20 mouse cellular contexts compared by ENCODE assay signal in genomic region chr10:69160877-69161276, GRCm38 (mm10). TPM values are rescaled to one million over a fixed set of nuclear protein-coding genes. Genes with fewer than 3 reads are reported as not detected.
DNase-seq lines count a peak whose midpoint lies in the region; ATAC-seq lines count a peak whose summit lies in the region.
"Had no signal": no experiment of that assay in that cellular context is flagged by ENCODE, and none has a peak within 500 bp of the region (broad histone marks: within the 10 kb centered on the region; RNA-seq: fewer than 3 reads in every experiment).

No protein-coding gene starts in this region.

- H3K27ac ChIP-seq in intestine, embryonic 14.5 days (ENCODE audit: low read depth): no peak overlapping the region
- H3K27ac ChIP-seq in intestine, embryonic 16.5 days (ENCODE audit: low read length): no peak overlapping the region
- H3K27ac ChIP-seq: embryonic facial prominence, embryonic 15.5 days; forebrain, embryonic 10.5 days; heart, adult 2 months; hindbrain, embryonic 12.5 days; neural tube, embryonic 12.5 days; stomach, embryonic 15.5 days had no signal

- no peaks in the 10 kb centered on the region for H3K9me3 ChIP-seq in intestine, embryonic 14.5 days (ENCODE audit: control insufficient read depth, low read length)
- H3K9me3 ChIP-seq in intestine, embryonic 16.5 days (ENCODE audit: control insufficient read depth, low read length): no peaks in the 10 kb centered on the region
- H3K9me3 ChIP-seq: embryonic facial prominence, embryonic 15.5 days; forebrain, embryonic 10.5 days; hindbrain, embryonic 12.5 days; stomach, embryonic 15.5 days had no signal

- peak; percentile 3 for DNase-seq in intestine, embryonic 14.5 days (ENCODE audit: low spot score)
- DNase-seq in kidney, adult 18-20 months: peak; percentile 66
- peak; percentile 78 for DNase-seq in kidney, postnatal 14 days
- peak; percentile 47 for DNase-seq in thymus, postnatal 14 days
- no peak for DNase-seq in embryo, embryonic 11 days
- no peak for DNase-seq in urinary bladder, postnatal 10 days (ENCODE audit: low spot score)
- DNase-seq in adrenal gland, postnatal 4 days (ENCODE audit: low spot score in 2 of 2): no peak
- DNase-seq: adrenal gland, adult 2 months; cerebellum, postnatal 10 days; gastrocnemius, postnatal 14 days; heart, adult 2 months; left cerebral cortex, postnatal 4 days; lung, adult 2 months; lung, postnatal 36 days had no signal

- 78% methylated on average over 2 of the region's 2 CpGs for WGBS in intestine, embryonic 14.5 days
- WGBS in intestine, embryonic 16.5 days: 81% methylated on average over 2 of the region's 2 CpGs

- H3K4me3 ChIP-seq in intestine, embryonic 14.5 days (ENCODE audit: low read depth, low read length): no peak overlapping the region
- no peak overlapping the region for H3K4me3 ChIP-seq in intestine, embryonic 16.5 days (ENCODE audit: low read length)
- H3K4me3 ChIP-seq: embryonic facial prominence, embryonic 15.5 days; forebrain, embryonic 10.5 days; heart, adult 2 months; hindbrain, embryonic 12.5 days; neural tube, embryonic 12.5 days; stomach, embryonic 15.5 days had no signal

- no peaks in the 10 kb centered on the region for H3K27me3 ChIP-seq in intestine, embryonic 14.5 days (replicated peaks; ENCODE audit: control insufficient read depth, insufficient read depth, low read length)
- no peaks in the 10 kb centered on the region for H3K27me3 ChIP-seq in intestine, embryonic 16.5 days (replicated peaks; ENCODE audit: control insufficient read depth, insufficient read depth, low read length)
- H3K27me3 ChIP-seq: embryonic facial prominence, embryonic 15.5 days; hindbrain, embryonic 12.5 days; neural tube, embryonic 12.5 days; stomach, embryonic 15.5 days had no signal

- H3K4me2 ChIP-seq in intestine, embryonic 14.5 days (ENCODE audit: low read length): no peak overlapping the region
- H3K4me2 ChIP-seq in intestine, embryonic 16.5 days (ENCODE audit: low read depth, low read length): no peak overlapping the region
- H3K4me2 ChIP-seq: embryonic facial prominence, embryonic 15.5 days; hindbrain, embryonic 12.5 days; neural tube, embryonic 12.5 days; stomach, embryonic 15.5 days had no signal

- no peak overlapping the region for H3K9ac ChIP-seq in intestine, embryonic 14.5 days (ENCODE audit: low read length)
- H3K9ac ChIP-seq in intestine, embryonic 16.5 days (ENCODE audit: low read depth, low read length): no peak overlapping the region
- H3K9ac ChIP-seq: embryonic facial prominence, embryonic 15.5 days; hindbrain, embryonic 12.5 days; neural tube, embryonic 12.5 days; stomach, embryonic 15.5 days had no signal

- ATAC-seq in intestine, embryonic 14.5 days (replicated peaks; ENCODE audit: low FRiP score, low TSS enrichment, low read depth): no peak
- ATAC-seq in intestine, embryonic 16.5 days: no peak

- H3K36me3 ChIP-seq in intestine, embryonic 14.5 days (ENCODE audit: control insufficient read depth, insufficient read depth, low read length): no peaks in the 10 kb centered on the region
- H3K36me3 ChIP-seq in intestine, embryonic 16.5 days (ENCODE audit: control insufficient read depth, insufficient read depth, low read length): no peaks in the 10 kb centered on the region
- H3K36me3 ChIP-seq: embryonic facial prominence, embryonic 15.5 days; forebrain, embryonic 10.5 days; hindbrain, embryonic 12.5 days; neural tube, embryonic 12.5 days; stomach, embryonic 15.5 days had no signal

- 0 out of 2 replicates have a peak, but pooled peaks cover 4% of the 10 kb centered on the region for H3K4me1 ChIP-seq in intestine, embryonic 14.5 days (replicated peaks; ENCODE audit: control insufficient read depth, insufficient read depth, low read length)
- peaks cover 5% of the 10 kb centered on the region; the same call in 1 of the 2 replicates for H3K4me1 ChIP-seq in intestine, embryonic 16.5 days (ENCODE audit: control insufficient read depth, insufficient read depth, low read length)
- H3K4me1 ChIP-seq: forebrain, embryonic 10.5 days; hindbrain, embryonic 12.5 days; neural tube, embryonic 12.5 days; stomach, embryonic 15.5 days had no signal

RNA-seq across cellular contexts. Expression of gene Rhobtb1, which starts 9.6 kb away (rescaled TPM):
- polyA plus RNA-seq in intestine, embryonic 14.5 days (2014; fragmentation: Nextera tagmentation; extraction: Ambion mirVana): 26.1 and 31.4 TPM in 2 replicates
- polyA plus RNA-seq in intestine, embryonic 16.5 days (2015; fragmentation: Nextera tagmentation; extraction: Ambion mirVana): 11.3 and 13.5 TPM in 2 replicates
- 10 to 100 TPM; 18.5 to 18.8 TPM for total RNA-seq in adrenal gland, postnatal 4 days (2021)

RNA-seq across cellular contexts. Expression of gene A930033H14Rik, which starts 52.0 kb away (rescaled TPM):
- polyA plus RNA-seq in intestine, embryonic 14.5 days (2014; fragmentation: Nextera tagmentation; extraction: Ambion mirVana): 2.7 and 2.8 TPM in 2 replicates
- polyA plus RNA-seq in intestine, embryonic 16.5 days (2015; fragmentation: Nextera tagmentation; extraction: Ambion mirVana): 0.93 and 1.0 TPM in 2 replicates
- total RNA-seq in adrenal gland, postnatal 4 days (2021): 1 to 10 TPM; 6.6 to 7.7 TPM

Comparison
In these comparisons a context has a peak if more than half of its experiments do, and no peak if none do; other contexts are left out.
1. DNase-seq: peak in intestine, embryonic 14.5 days (single experiment), kidney, adult 18-20 months (single experiment), kidney, postnatal 14 days (single experiment) and thymus, postnatal 14 days (single experiment); none in embryo, embryonic 11 days (single experiment), urinary bladder, postnatal 10 days (single experiment) and adrenal gland, postnatal 4 days (0 of 2).